Mouse (Mus musculus): ENCODE results near the gene Pi4kb. TPM values are rescaled to one million over a fixed set of nuclear protein-coding genes. Genes with fewer than 3 reads are reported as not detected.
A peak's percentile ranks its signal among the peaks of the same experiment; 100 is the strongest.
"Not testable (repeated sequence)": the region's sequence is repeated elsewhere in the genome, so short reads cannot be mapped to it uniquely, and the experiment has no call there.

Gene Pi4kb
- polyA plus RNA-seq (2016; fragmentation: Nextera tagmentation; extraction: Ambion mirVana) = 8.4 and 17.3 TPM in 2 replicates

GRCm38 (mm10) chr3:94974528-94975422 lies at the start of gene Pi4kb:
Pi4kb (plus strand) TSS chr3:94974731.
- peak; percentile 97 for DNase-seq (ENCODE audit: low spot score)
- WGBS = under 1% methylated on average over 57 of the region's 57 CpGs
- H3K4me3 ChIP-seq = peak within 1 kb of the TSS; percentile 95

GRCm38 (mm10) chr3:94926301-94926736 lies 48.2 kb upstream of the Pi4kb start:
- H3K36me3 ChIP-seq; H3K27ac ChIP-seq; H3K27me3 ChIP-seq (ENCODE audit: insufficient read depth, poor library complexity, severe bottlenecking); H3K4me3 ChIP-seq; H3K9me3 ChIP-seq: not testable (repeated sequence)
- H3K4me1 ChIP-seq = peaks cover 11% of the 10 kb centered on the region
- DNase-seq (ENCODE audit: low spot score) = peak; percentile 78
- WGBS = 22% methylated on average over 4 of the region's 4 CpGs

More at GRCm38 (mm10) chr3:94974528-94975422, at the start of gene Pi4kb:
- Histone ChIP-seq H3K27ac (peak within 1 kb of the TSS; percentile 96), H3K36me3 (peaks cover 12% of the 10 kb centered on the region), H3K9me3 (no peaks in the 10 kb centered on the region), H3K4me1 (peaks cover 12% of the 10 kb centered on the region), H3K27me3 (ENCODE audit: insufficient read depth, poor library complexity, severe bottlenecking) (no peaks in the 10 kb centered on the region)

DNA sequence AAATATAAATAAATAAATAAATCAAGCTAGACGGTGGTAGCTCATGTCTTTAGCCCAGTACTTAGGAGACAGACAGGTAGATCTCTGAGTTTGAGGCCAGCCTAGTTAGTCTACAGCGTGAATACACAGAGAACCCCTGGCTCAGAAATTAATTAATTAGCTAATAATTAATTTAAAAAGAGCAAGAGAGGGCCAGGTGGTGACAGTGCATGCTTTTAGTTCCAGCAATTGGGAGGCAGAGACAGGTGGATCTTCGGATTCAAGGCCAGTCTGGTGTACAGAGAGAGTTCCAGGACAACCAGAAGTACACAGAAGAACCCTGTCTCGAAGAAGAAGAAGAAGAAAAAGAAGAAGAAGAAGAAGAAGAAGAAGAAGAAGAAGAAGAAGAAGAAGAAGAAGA lies 45.6 kb upstream of the Pi4kb start:
- H3K36me3 ChIP-seq; H3K27ac ChIP-seq; H3K9me3 ChIP-seq; H3K4me3 ChIP-seq; DNase-seq (ENCODE audit: low spot score); H3K27me3 ChIP-seq (ENCODE audit: insufficient read depth, poor library complexity, severe bottlenecking): not testable (repeated sequence)
- 89% methylated on average over 4 of the region's 4 CpGs for WGBS
- H3K4me1 ChIP-seq = peaks cover 30% of the 10 kb centered on the region

GRCm38 (mm10) chr3:94930386-94931266 lies 43.9 kb upstream of the Pi4kb start:
- H3K36me3 ChIP-seq; H3K27ac ChIP-seq; H3K9me3 ChIP-seq; DNase-seq (ENCODE audit: low spot score); H3K27me3 ChIP-seq (ENCODE audit: insufficient read depth, poor library complexity, severe bottlenecking); H3K4me3 ChIP-seq: not testable (repeated sequence)
- peaks cover 30% of the 10 kb centered on the region for H3K4me1 ChIP-seq
- WGBS = 38% methylated on average over 7 of the region's 7 CpGs

DNA sequence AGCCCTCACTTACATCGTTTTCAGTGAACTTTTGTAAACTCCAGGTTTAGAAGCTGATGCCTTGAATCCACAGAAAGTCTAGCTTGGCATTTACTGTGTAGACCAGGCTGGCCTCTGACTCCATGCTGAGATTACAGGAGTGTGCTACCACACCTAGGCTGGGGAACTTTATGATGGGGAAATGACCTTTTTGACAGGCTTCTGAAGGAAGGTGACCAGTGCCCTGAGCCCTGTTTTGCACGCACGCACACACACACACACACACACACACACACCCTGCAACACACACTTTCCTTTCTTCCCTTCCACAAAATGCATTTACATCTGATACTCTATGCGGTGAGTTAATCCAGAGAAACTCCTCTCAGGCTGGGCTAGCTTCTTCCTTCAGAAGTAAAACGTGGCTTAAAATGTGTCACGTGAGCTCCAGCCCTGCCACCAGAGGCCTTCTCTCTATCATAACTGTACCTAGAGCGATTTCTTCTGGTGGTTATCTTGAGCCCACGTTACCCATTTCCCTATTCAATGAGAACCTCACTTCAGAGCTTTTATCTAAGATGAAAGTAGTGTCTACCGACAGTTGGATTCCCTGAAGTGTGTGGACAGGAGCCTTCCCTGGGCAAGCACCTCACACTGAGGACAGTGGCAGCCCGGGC lies 43.0 kb upstream of the Pi4kb start:
- not testable (repeated sequence) for H3K27ac ChIP-seq; H3K36me3 ChIP-seq; H3K9me3 ChIP-seq; H3K27me3 ChIP-seq (ENCODE audit: insufficient read depth, poor library complexity, severe bottlenecking); H3K4me3 ChIP-seq; DNase-seq (ENCODE audit: low spot score)
- WGBS = 58% methylated on average over 10 of the region's 10 CpGs
- peaks cover 27% of the 10 kb centered on the region for H3K4me1 ChIP-seq

- H3K4me3 ChIP-seq; H3K9me3 ChIP-seq; DNase-seq (ENCODE audit: low spot score); H3K36me3 ChIP-seq; H3K27me3 ChIP-seq (ENCODE audit: insufficient read depth, poor library complexity, severe bottlenecking): not testable (repeated sequence)
- peaks cover 27% of the 10 kb centered on the region for H3K4me1 ChIP-seq
- 51% methylated on average over 2 of the region's 2 CpGs for WGBS
- H3K27ac ChIP-seq = peak overlapping the region; percentile 85
These were observed 42.3 kb upstream of the Pi4kb start for GRCm38 (mm10) chr3:94932279-94932678.

DNA sequence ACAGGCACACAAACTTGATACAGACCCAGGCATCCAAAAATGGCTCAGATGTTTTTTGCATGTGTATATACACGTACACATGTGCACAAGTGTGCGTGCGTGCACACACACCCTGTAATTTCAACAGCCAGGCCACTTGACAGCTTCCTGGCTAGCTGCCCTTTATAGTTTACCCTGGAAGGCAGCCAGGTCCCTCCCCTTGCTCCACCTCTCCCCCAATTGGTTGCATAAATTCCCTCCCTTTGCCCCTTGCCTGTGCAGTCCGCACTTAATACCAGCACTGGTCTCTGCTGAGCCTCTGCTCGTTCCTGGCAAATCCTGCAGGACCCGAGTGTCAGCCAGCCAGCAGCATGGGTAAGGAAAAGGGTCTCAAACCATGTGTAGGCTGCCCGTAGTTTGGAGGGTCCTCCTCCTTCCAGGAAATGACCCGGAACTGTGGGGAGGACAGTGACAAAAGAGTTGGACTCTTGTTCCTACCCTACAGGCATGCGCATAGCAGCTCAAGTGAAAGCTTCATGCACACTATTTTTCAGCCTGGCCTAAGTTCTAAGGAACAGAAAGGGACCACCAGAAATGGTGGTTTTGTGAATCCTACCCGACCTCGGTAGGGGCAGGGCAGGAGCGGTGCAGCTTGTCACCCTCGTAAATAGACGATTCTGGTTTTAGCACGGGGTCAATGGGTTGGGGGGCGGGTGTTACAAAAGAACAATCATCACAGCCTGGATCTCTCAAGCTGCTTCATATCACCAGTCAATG lies 41.5 kb upstream of the Pi4kb start, which contains the start of gene Selenbp1:
Selenbp1 (plus strand) TSS at position 248 of the 756 bp plus-strand sequence.
- DNase-seq (ENCODE audit: low spot score) = peak; percentile 95
- H3K27ac ChIP-seq = peak within 1 kb of the TSS; percentile 85
- H3K27me3 ChIP-seq (ENCODE audit: insufficient read depth, poor library complexity, severe bottlenecking) = no peaks in the 10 kb centered on the region
- H3K9me3 ChIP-seq = no peaks in the 10 kb centered on the region
- WGBS = 22% methylated on average over 16 of the region's 16 CpGs
- peak within 1 kb of the TSS; percentile 47 for H3K4me3 ChIP-seq
- no peaks in the 10 kb centered on the region for H3K36me3 ChIP-seq
- H3K4me1 ChIP-seq = peaks cover 30% of the 10 kb centered on the region

DNA sequence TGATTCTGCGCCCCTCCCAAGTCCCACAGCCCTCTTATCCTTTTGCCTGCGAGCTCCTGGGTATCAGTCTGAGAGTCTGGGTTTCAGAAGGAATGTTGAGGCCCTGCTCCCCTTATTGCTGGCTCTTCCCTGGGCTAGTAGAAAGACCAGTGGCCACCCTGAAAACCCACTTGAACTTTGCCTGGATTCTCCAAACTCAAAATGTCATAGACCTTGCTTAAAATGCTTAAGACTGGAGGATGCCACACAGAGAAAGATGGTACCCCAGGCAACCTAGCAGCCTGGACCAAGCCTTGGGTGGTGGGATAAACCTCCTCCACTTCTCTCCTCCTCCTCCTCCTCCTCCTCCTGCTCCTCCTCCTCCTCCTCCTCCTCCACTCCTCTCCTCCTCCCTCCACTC lies 40.9 kb upstream of the Pi4kb start:
- not testable (repeated sequence) for H3K9me3 ChIP-seq; H3K36me3 ChIP-seq; H3K27ac ChIP-seq; H3K27me3 ChIP-seq (ENCODE audit: insufficient read depth, poor library complexity, severe bottlenecking); DNase-seq (ENCODE audit: low spot score); H3K4me3 ChIP-seq
- no CpG with 5 or more reads among the region's 2 CpGs for WGBS
- H3K4me1 ChIP-seq = peaks cover 30% of the 10 kb centered on the region

DNA sequence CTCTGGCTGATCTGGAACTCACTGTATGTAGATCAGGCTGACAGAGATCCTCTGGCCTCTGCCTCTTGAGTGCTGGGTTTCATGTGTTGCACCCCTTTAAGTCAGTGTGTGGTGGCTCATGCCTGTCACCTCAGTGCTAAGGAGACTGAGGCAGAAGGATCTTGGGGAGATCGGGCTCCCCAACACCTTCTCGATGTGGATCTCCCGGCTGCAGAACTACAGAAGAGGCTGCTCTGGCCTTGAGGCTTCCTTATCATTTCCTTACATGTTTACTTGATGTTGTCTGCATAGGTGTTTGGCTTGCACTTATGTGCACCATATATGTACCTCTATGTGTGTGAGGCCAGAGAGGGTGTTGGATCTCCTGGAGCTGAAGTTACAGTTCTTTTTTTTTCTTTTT lies 40.0 kb upstream of the Pi4kb start:
- H3K36me3 ChIP-seq; H3K9me3 ChIP-seq; H3K27me3 ChIP-seq (ENCODE audit: insufficient read depth, poor library complexity, severe bottlenecking); H3K4me3 ChIP-seq; DNase-seq (ENCODE audit: low spot score); H3K27ac ChIP-seq: not testable (repeated sequence)
- WGBS = 92% methylated on average over 3 of the region's 3 CpGs
- H3K4me1 ChIP-seq = peaks cover 30% of the 10 kb centered on the region

DNA sequence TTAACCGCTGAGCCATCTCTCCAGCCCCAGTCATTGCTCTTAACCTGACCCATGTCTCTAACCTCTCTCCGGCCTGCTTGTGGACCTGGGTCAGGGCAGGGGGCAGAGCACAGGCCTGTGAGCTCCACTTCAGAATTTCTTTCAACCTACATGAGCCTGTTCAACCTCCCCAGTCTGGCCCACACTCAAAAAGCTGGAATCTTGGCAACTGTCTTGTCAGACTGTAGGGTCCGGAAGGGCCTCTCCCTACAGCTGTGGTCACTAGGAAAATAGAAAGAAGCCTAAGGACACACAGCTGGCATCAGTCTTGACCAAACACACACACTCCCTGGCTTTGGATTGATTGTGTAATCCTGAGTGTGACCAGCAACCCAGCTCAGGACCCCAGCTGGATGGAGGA lies 39.2 kb upstream of the Pi4kb start:
- peaks cover 35% of the 10 kb centered on the region for H3K4me1 ChIP-seq
- not testable (repeated sequence) for H3K36me3 ChIP-seq; H3K27me3 ChIP-seq (ENCODE audit: insufficient read depth, poor library complexity, severe bottlenecking); DNase-seq (ENCODE audit: low spot score); H3K4me3 ChIP-seq; H3K27ac ChIP-seq; H3K9me3 ChIP-seq
- 86% methylated on average over 3 of the region's 3 CpGs for WGBS

DNA sequence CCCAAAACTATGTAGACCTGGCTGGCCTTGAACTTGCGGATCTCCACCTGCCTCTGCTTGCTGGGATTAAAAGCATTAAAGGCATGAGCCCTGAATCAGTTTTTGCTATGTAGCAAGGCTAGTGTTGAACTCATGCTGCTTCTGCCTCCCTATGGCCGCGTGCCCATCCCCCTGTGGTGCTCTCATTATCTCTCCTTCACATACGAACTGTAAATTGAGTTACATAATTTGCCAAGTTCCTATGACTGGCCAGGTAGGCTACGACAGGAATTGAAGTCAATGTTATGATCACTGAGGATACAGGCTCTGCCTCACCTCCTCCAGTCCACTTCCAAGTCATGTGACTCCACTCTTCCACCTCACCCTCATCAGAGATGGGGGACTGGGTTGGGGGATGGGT lies 38.4 kb upstream of the Pi4kb start:
- peak; percentile 48 for DNase-seq (ENCODE audit: low spot score)
- H3K4me1 ChIP-seq = peaks cover 29% of the 10 kb centered on the region
- not testable (repeated sequence) for H3K27ac ChIP-seq; H3K9me3 ChIP-seq; H3K27me3 ChIP-seq (ENCODE audit: insufficient read depth, poor library complexity, severe bottlenecking); H3K4me3 ChIP-seq; H3K36me3 ChIP-seq
- 71% methylated on average over 5 of the region's 5 CpGs for WGBS

- not testable (repeated sequence) for H3K9me3 ChIP-seq; H3K4me3 ChIP-seq; H3K36me3 ChIP-seq; H3K27ac ChIP-seq; H3K27me3 ChIP-seq (ENCODE audit: insufficient read depth, poor library complexity, severe bottlenecking)
- 84% methylated on average over 7 of the region's 7 CpGs for WGBS
- peak; percentile 66 for DNase-seq (ENCODE audit: low spot score)
- H3K4me1 ChIP-seq = peaks cover 23% of the 10 kb centered on the region
These were observed 37.3 kb upstream of the Pi4kb start for GRCm38 (mm10) chr3:94937194-94937593.
